Mouse (Mus musculus) forebrain, embryonic 15.5 days (tissue): ENCODE measurements at regions not wholly inside any gene's neighbourhood (a gene's known extent, or its start where the extent isn't known, plus 50 kb on each side); places are given as distances from the start of the nearest gene placed in this dataset.

Experiments used
- ATAC-seq: fragments of 200-750 bp; cut with Nextera tagmentation; replicated peaks from 2 replicates; pipeline ENCODE4 v1.8.0; 2017; ENCODE audit warnings: mild to moderate bottlenecking, moderate TSS enrichment, moderate library complexity
- H3K27ac ChIP-seq: fragments of 300-500 bp; sonication (generic); replicated peaks from 2 replicates; pipeline ENCODE4 v1.5.1; 2015; ENCODE audit warnings: mild to moderate bottlenecking, inconsistent platforms
- H3K27me3 ChIP-seq: fragments of 300-500 bp; sonication (generic); 2 replicates; pipeline ENCODE4 v1.6.1; 2015; ENCODE audit warnings: inconsistent platforms
- H3K36me3 ChIP-seq: fragments of 300-500 bp; sonication (generic); 2 replicates; pipeline ENCODE4 v1.6.1; 2015; ENCODE audit warnings: mild to moderate bottlenecking, inconsistent platforms
- H3K4me1 ChIP-seq: fragments of 300-500 bp; sonication (generic); 2 replicates; pipeline ENCODE4 v1.6.1; 2015; ENCODE audit warnings: inconsistent platforms
- H3K4me2 ChIP-seq: fragments of 300-500 bp; sonication (generic); replicated peaks from 2 replicates; pipeline ENCODE4 v1.6.1; 2015; ENCODE audit warnings: mild to moderate bottlenecking, inconsistent platforms
- H3K4me3 ChIP-seq: fragments of 300-500 bp; sonication (generic); 2 replicates; pipeline ENCODE4 v1.5.1; 2015; ENCODE audit warnings: mild to moderate bottlenecking, inconsistent platforms
- H3K9ac ChIP-seq: fragments of 300-500 bp; sonication (generic); replicated peaks from 2 replicates; pipeline ENCODE4 v1.6.1; 2015; ENCODE audit warnings: mild to moderate bottlenecking, inconsistent platforms
- H3K9me3 ChIP-seq: fragments of 300-500 bp; sonication (generic); 2 replicates; pipeline ENCODE4 v1.6.1; 2016; ENCODE audit warnings: inconsistent platforms
- WGBS: fragments of 180-500 bp; shearing (Covaris S2); methylation state at CpG from one replicate; pipeline ENCODE4 v1.1.7; 2015; ENCODE audit warnings: mixed read lengths; 5-methylcytosine and 5-hydroxymethylcytosine counted together

- Histone ChIP-seq H3K4me2 (no peak overlapping the region), H3K27me3 (no peaks in the 10 kb centered on the region), H3K27ac (no peak overlapping the region), H3K36me3 (no peaks in the 10 kb centered on the region), H3K9me3 (no peaks in the 10 kb centered on the region), H3K4me1 (no peaks in the 10 kb centered on the region), H3K4me3 (no peak overlapping the region), H3K9ac (no peak overlapping the region)
- ATAC-seq, result no peak
- WGBS, result 93% methylated on average over 7 of the region's 7 CpGs
Measured at GRCm38 (mm10) chr13:102255401-102256371, 437.7 kb upstream of the Cd180 start.

GRCm38 (mm10) chr13:102258207-102258606 lies 435.2 kb upstream of the Cd180 start:
- Histone ChIP-seq H3K9me3 (no peaks in the 10 kb centered on the region), H3K36me3 (no peaks in the 10 kb centered on the region), H3K4me2 (no peak overlapping the region), H3K4me3 (no peak overlapping the region), H3K27ac (no peak overlapping the region), H3K4me1 (no peaks in the 10 kb centered on the region), H3K27me3 (no peaks in the 10 kb centered on the region), H3K9ac (no peak overlapping the region)
- ATAC-seq, result no peak
- 85% methylated on average over 8 of the region's 8 CpGs for WGBS

DNA sequence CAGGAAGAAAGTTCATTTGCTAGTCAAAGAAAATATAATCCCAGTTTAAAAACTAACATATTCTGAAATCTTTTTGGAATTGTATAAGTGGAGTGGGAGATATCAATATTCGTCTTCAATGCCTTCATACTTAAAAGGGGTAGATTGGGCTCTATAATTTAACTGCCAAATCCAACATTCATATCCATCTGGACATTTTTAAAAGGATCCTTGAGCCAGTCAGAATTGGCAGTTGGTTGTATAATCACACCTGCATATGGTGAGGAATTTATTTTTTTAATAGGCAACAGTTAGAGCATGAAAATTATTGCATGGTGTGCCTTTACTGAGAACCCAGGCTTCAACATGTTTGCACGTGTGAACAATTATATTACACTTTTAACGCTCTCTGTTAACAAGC lies 419.5 kb upstream of the Cd180 start:
- Histone ChIP-seq H3K27me3 (no peaks in the 10 kb centered on the region), H3K9ac (no peak overlapping the region), H3K4me2 (no peak overlapping the region), H3K4me3 (no peak overlapping the region), H3K4me1 (no peaks in the 10 kb centered on the region), H3K27ac (no peak overlapping the region), H3K36me3 (no peaks in the 10 kb centered on the region), H3K9me3 (no peaks in the 10 kb centered on the region)
- 65% methylated on average over 3 of the region's 3 CpGs for WGBS
- no peak for ATAC-seq

- Histone ChIP-seq H3K27me3 (no peaks in the 10 kb centered on the region), H3K36me3 (no peaks in the 10 kb centered on the region), H3K4me1 (no peaks in the 10 kb centered on the region), H3K27ac (no peak overlapping the region), H3K9me3 (no peaks in the 10 kb centered on the region), H3K9ac (no peak overlapping the region), H3K4me2 (no peak overlapping the region), H3K4me3 (no peak overlapping the region)
- WGBS, result 93% methylated on average over 2 of the region's 2 CpGs
- no peak for ATAC-seq
Measured at GRCm38 (mm10) chr13:102275296-102275695, 418.1 kb upstream of the Cd180 start.

- ATAC-seq, result no peak
- Histone ChIP-seq H3K4me2 (no peak overlapping the region), H3K36me3 (no peaks in the 10 kb centered on the region), H3K4me3 (no peak overlapping the region), H3K27ac (no peak overlapping the region), H3K9me3 (no peaks in the 10 kb centered on the region), H3K4me1 (no peaks in the 10 kb centered on the region), H3K27me3 (no peaks in the 10 kb centered on the region), H3K9ac (no peak overlapping the region)
Measured at GRCm38 (mm10) chr13:102276885-102277284, 416.5 kb upstream of the Cd180 start.

DNA sequence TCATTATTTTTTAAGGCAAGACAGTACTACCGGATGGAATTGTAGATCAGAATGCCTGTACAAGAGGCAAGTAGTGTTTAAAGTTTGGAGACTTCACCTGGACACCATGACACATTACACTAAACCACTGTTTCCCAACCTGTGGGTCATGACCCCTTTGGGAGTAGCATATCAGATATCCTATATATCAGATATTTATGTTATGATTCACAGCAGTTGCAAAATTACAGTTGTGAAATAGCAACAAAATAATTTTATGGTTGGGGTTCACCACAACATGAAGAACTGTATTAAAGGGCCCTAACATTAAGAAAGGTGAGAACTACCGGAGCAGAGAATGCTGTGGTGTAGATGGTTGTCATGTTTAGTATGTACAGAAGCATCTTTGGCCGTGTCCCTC lies 413.2 kb upstream of the Cd180 start:
- Histone ChIP-seq H3K9me3 (no peaks in the 10 kb centered on the region), H3K4me2 (no peak overlapping the region), H3K4me3 (no peak overlapping the region), H3K4me1 (no peaks in the 10 kb centered on the region), H3K9ac (no peak overlapping the region), H3K36me3 (no peaks in the 10 kb centered on the region), H3K27ac (no peak overlapping the region), H3K27me3 (no peaks in the 10 kb centered on the region)
- no peak for ATAC-seq
- 84% methylated on average over 3 of the region's 3 CpGs for WGBS

DNA sequence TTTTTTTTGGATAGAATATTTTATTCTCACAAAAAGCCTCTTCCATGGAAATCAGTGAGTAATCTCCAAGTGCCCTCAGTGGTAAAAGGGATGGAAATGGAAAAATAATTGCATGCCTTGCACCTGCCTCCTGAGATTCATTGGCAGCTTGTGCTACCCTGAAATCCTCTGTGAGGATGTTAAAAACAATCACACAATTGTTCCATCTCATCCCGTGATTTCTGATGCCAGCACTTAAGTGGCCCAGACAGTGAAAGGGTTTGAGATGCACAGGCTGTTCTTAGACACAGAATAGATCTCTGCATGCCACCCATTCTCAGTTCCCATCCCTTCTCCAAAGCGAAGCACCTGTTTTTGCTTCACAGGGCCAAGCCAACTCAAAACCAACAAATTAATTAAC lies 398.9 kb upstream of the Cd180 start:
- no peaks in the 10 kb centered on the region for H3K9me3 ChIP-seq
- no peak overlapping the region for H3K4me3 ChIP-seq
- no peak for ATAC-seq
- no peak overlapping the region for H3K4me2 ChIP-seq
- no peaks in the 10 kb centered on the region for H3K4me1 ChIP-seq
- no peak overlapping the region for H3K27ac ChIP-seq
- WGBS, result 71% methylated on average over 2 of the region's 2 CpGs
- H3K9ac ChIP-seq, result no peak overlapping the region
- H3K36me3 ChIP-seq, result no peaks in the 10 kb centered on the region
- no peaks in the 10 kb centered on the region for H3K27me3 ChIP-seq

- Histone ChIP-seq H3K4me1 (no peaks in the 10 kb centered on the region), H3K4me2 (no peak overlapping the region), H3K9ac (no peak overlapping the region), H3K36me3 (no peaks in the 10 kb centered on the region), H3K27ac (no peak overlapping the region), H3K27me3 (no peaks in the 10 kb centered on the region), H3K9me3 (no peaks in the 10 kb centered on the region), H3K4me3 (no peak overlapping the region)
- 85% methylated on average over 11 of the region's 11 CpGs for WGBS
- no peak for ATAC-seq
Measured at GRCm38 (mm10) chr13:102295079-102295478, 398.3 kb upstream of the Cd180 start.

DNA sequence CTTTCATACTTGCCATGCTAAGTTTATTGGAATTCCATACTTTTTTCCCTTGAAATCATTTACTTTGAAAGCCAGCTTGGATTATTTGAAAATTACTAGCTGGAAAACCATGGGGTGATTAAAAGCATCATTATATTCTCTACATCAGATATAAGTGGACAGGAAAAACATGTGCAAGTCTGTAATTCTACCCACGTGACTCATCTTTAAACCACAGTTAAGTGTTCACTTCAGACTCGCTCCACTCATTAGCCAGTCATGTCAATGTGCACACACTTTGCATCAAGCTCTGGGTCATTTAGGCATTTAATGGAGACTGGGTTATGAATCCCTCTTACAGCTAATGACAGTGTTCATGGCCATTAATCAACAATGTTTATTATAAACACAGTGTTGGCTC lies 385.4 kb upstream of the Cd180 start:
- Histone ChIP-seq H3K27me3 (no peaks in the 10 kb centered on the region), H3K36me3 (no peaks in the 10 kb centered on the region), H3K4me2 (no peak overlapping the region), H3K4me3 (no peak overlapping the region), H3K4me1 (no peaks in the 10 kb centered on the region), H3K9me3 (no peaks in the 10 kb centered on the region), H3K27ac (no peak overlapping the region), H3K9ac (no peak overlapping the region)
- ATAC-seq, result no peak
- WGBS, result 58% methylated on average over 2 of the region's 2 CpGs

- no peak for ATAC-seq
- Histone ChIP-seq H3K36me3 (no peaks in the 10 kb centered on the region), H3K9me3 (no peaks in the 10 kb centered on the region), H3K4me2 (no peak overlapping the region), H3K4me3 (no peak overlapping the region), H3K27me3 (no peaks in the 10 kb centered on the region), H3K27ac (no peak overlapping the region), H3K4me1 (no peaks in the 10 kb centered on the region), H3K9ac (no peak overlapping the region)
- 85% methylated on average over 3 of the region's 3 CpGs for WGBS
Measured at GRCm38 (mm10) chr13:102312096-102312495, 381.3 kb upstream of the Cd180 start.

GRCm38 (mm10) chr13:102315921-102316692 lies 377.3 kb upstream of the Cd180 start:
- no peaks in the 10 kb centered on the region for H3K36me3 ChIP-seq
- ATAC-seq, result no peak
- H3K9ac ChIP-seq, result no peak overlapping the region
- no peak overlapping the region for H3K4me3 ChIP-seq
- no peak overlapping the region for H3K4me2 ChIP-seq
- H3K9me3 ChIP-seq, result no peaks in the 10 kb centered on the region
- WGBS, result 34% methylated on average over 3 of the region's 3 CpGs
- H3K4me1 ChIP-seq, result no peaks in the 10 kb centered on the region
- no peak overlapping the region for H3K27ac ChIP-seq
- no peaks in the 10 kb centered on the region for H3K27me3 ChIP-seq

- no peaks in the 10 kb centered on the region for H3K9me3 ChIP-seq
- no peak overlapping the region for H3K4me2 ChIP-seq
- no peak overlapping the region for H3K4me3 ChIP-seq
- no peak for ATAC-seq
- H3K27ac ChIP-seq, result no peak overlapping the region
- no peaks in the 10 kb centered on the region for H3K36me3 ChIP-seq
- no peaks in the 10 kb centered on the region for H3K4me1 ChIP-seq
- H3K9ac ChIP-seq, result no peak overlapping the region
- WGBS, result 73% methylated on average over 4 of the region's 4 CpGs
- H3K27me3 ChIP-seq, result no peaks in the 10 kb centered on the region
Measured at GRCm38 (mm10) chr13:102318891-102319404, 374.4 kb upstream of the Cd180 start.
